Mouse (Mus musculus) testis, adult 2 months (tissue): Measurements from ENCODE around the gene 1700016K19Rik. TPM values are rescaled to one million over a fixed set of nuclear protein-coding genes. Genes with fewer than 3 reads are reported as not detected.

ENCODE experiments used
- H3K27ac ChIP-seq: fragments of 200-500 bp; 2 replicates; pipeline ENCODE4 v1.5.1; 2012; ENCODE audit warnings: low read depth, low read length; ENCODE audit not compliant: control insufficient read depth, insufficient read depth
- H3K27me3 ChIP-seq: fragments of 200-500 bp; 2 replicates; pipeline ENCODE4 v1.6.1; 2012; ENCODE audit warnings: mild to moderate bottlenecking, low read length, moderate library complexity; ENCODE audit not compliant: control insufficient read depth, insufficient read depth
- H3K36me3 ChIP-seq: fragments of 200-500 bp; 2 replicates; pipeline ENCODE4 v1.6.1; 2012; ENCODE audit warnings: mild to moderate bottlenecking, low read length; ENCODE audit not compliant: control insufficient read depth, insufficient read depth
- H3K4me1 ChIP-seq: fragments of 200-500 bp; 2 replicates; pipeline ENCODE4 v1.6.1; 2012; ENCODE audit warnings: low read length; ENCODE audit not compliant: control insufficient read depth, insufficient read depth
- H3K4me3 ChIP-seq: fragments of 200-500 bp; 2 replicates; pipeline ENCODE4 v1.5.1; 2012; ENCODE audit warnings: low read depth, mild to moderate bottlenecking, low read length, moderate library complexity, mixed read lengths; ENCODE audit not compliant: control insufficient read depth
- CTCF ChIP-seq: fragments of 200-500 bp; IDR thresholded peaks from 2 replicates; pipeline ENCODE4 v1.5.1; 2012; ENCODE audit warnings: low read depth, mild to moderate bottlenecking, inconsistent platforms, low read length, moderate library complexity; ENCODE audit not compliant: control insufficient read depth, insufficient read depth, insufficient replicate concordance
- POLR2A ChIP-seq: fragments of 200-500 bp; IDR thresholded peaks from 2 replicates; pipeline ENCODE4 v1.6.1; 2012; ENCODE audit warnings: low read depth, mild to moderate bottlenecking, inconsistent platforms, low read length, moderate library complexity; ENCODE audit not compliant: control insufficient read depth
- polyA plus RNA-seq: library from polyadenylated mRNA; depleted of rRNA; stranded (reverse); fragments of >200 nt; gene quantifications from 2 replicates; pipeline ENCODE4 v1.2.3, GENCODE M21; 2012

1700016K19Rik gene
- polyA plus RNA-seq, 1 experiment = 287 TPM

DNA sequence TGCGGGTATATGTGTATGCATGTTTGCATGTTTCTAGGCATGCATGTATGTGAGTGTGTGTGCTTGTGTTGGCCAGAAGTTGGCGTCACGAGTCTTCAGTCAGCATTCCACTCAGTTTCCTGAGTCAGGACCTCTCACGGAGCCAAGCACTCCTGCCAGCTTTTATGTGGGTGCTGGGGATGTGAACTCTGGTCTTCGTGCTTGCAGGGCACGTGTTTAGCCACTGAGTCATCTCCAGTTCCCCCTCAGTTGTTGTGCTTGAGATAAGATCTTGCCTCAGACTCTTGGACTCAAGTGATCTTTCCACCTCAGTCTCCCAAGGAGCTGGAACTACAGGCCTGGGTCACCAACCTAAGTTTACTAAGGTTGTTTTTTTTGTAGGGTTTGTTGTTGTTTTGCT is 9.4 kb downstream of the 1700016K19Rik start:
- Histone ChIP-seq H3K27me3 (no peaks in the 10 kb centered on the region), H3K4me1 (no peaks in the 10 kb centered on the region), H3K36me3 (no peaks in the 10 kb centered on the region), H3K27ac (no peak overlapping the region), H3K4me3 (no peak overlapping the region)
- TF ChIP-seq CTCF (no peak), POLR2A (no peak)

GRCm38 (mm10) chr11:76010838-76011624 is 11.3 kb downstream of the 1700016K19Rik start:
- H3K36me3 ChIP-seq = no peaks in the 10 kb centered on the region
- no peak overlapping the region for H3K4me3 ChIP-seq
- H3K27me3 ChIP-seq = no peaks in the 10 kb centered on the region
- no peaks in the 10 kb centered on the region for H3K4me1 ChIP-seq
- no peak overlapping the region for H3K27ac ChIP-seq
- TF ChIP-seq POLR2A (no peak), CTCF (no peak)

DNA sequence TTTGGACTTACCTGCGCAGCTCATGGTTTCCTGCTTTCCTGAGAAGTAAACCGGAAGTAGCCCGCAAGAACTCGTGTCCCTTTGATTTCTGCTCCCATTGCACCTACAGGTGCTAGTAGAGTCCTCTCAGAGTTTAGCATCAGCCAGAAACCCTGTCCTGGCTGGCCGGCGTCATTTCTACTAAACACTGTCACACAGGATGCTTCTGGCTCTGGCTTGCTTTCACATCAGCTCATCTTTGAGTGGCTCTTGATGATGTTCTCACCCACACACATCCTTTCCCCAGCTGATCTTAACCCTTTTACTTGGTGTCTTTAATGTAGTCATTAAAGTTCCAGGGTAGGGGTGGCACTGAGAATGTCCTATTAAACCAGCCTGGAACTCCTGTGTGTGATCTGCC is 15.5 kb downstream of the 1700016K19Rik start:
- no peak overlapping the region for H3K27ac ChIP-seq
- no peaks in the 10 kb centered on the region for H3K36me3 ChIP-seq
- TF ChIP-seq CTCF = no peak
- no peak for TF ChIP-seq POLR2A
- H3K4me3 ChIP-seq = no peak overlapping the region
- H3K4me1 ChIP-seq = no peaks in the 10 kb centered on the region
- no peaks in the 10 kb centered on the region for H3K27me3 ChIP-seq

- H3K36me3 ChIP-seq = no peaks in the 10 kb centered on the region
- H3K4me3 ChIP-seq = no peak overlapping the region
- no peak overlapping the region for H3K27ac ChIP-seq
- no peaks in the 10 kb centered on the region for H3K27me3 ChIP-seq
- TF ChIP-seq POLR2A = no peak
- no peak for TF ChIP-seq CTCF
- no peaks in the 10 kb centered on the region for H3K4me1 ChIP-seq
Measured at GRCm38 (mm10) chr11:76015814-76016213, 16.1 kb downstream of the 1700016K19Rik start.

- Histone ChIP-seq H3K27me3 (no peaks in the 10 kb centered on the region), H3K4me3 (no peak overlapping the region), H3K4me1 (no peaks in the 10 kb centered on the region), H3K36me3 (no peaks in the 10 kb centered on the region), H3K27ac (no peak overlapping the region)
- no peak for TF ChIP-seq CTCF
- TF ChIP-seq POLR2A = no peak
Measured at GRCm38 (mm10) chr11:76019879-76020278, 20.2 kb downstream of the 1700016K19Rik start.

DNA sequence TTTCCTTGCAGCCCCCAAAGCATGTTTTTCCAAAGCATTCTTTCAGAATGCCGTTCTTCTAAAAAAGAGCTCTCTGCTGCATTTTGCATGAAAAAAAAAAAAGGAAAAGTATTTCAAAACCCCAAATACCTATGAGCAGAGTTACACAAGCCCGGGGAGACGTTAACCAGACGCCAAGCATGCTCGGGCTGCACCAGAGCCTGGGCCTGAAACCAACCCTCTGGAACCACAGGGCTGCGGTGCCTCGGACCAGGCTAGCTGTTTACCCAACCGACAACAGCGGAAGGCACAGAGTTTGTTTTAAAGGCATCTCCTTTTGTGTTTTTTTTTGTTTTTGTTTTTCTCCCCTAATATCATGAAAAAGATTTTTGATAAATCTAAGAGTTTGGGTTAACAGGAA is 21.2 kb downstream of the 1700016K19Rik start:
- no peaks in the 10 kb centered on the region for H3K27me3 ChIP-seq
- no peak overlapping the region for H3K27ac ChIP-seq
- H3K4me3 ChIP-seq = no peak overlapping the region
- no peaks in the 10 kb centered on the region for H3K36me3 ChIP-seq
- no peaks in the 10 kb centered on the region for H3K4me1 ChIP-seq
- no peak for TF ChIP-seq CTCF
- TF ChIP-seq POLR2A = no peak

- Histone ChIP-seq H3K4me1 (peaks cover 7% of the 10 kb centered on the region), H3K36me3 (no peaks in the 10 kb centered on the region), H3K27ac (no peak overlapping the region), H3K4me3 (no peak overlapping the region), H3K27me3 (no peaks in the 10 kb centered on the region; the same call in 1 of the 2 replicates)
- TF ChIP-seq POLR2A = no peak
- no peak for TF ChIP-seq CTCF
Measured at GRCm38 (mm10) chr11:76025080-76025583, 25.4 kb downstream of the 1700016K19Rik start.

DNA sequence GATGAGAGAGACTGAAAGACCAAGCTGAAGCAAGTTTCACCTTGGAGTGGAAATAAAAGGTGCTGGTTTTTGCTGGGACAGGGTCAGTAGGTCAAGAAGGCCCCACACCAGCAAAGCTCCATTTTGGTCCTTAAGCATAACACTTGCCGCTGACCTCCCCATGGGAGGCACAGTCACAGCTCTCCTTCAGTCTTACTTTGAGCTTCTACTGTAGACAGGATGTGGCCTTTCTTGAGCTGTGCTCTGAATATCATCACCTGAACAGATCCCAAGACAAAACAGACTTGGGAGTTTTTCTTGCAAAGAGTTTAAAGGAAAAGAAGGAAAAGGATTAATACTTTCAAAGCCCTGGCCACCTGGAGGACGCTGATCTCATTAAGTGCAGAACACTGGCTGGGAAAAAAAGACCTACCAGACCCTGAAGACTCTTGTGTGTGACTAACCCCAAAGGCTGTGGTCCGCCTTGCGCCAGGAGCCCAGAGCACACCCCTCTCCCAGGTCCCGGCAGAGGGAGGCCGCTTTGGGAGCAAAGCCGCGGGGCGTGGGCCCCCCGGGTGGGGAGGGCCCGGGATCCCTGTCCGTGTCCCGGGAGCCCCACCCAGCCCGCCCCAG is 26.9 kb downstream of the 1700016K19Rik start:
- Histone ChIP-seq H3K27me3 (no peaks in the 10 kb centered on the region; the same call in 1 of the 2 replicates), H3K27ac (no peak overlapping the region)

More for the DNA sequence above, 26.9 kb downstream of the 1700016K19Rik start:
- no peak for TF ChIP-seq POLR2A
- TF ChIP-seq CTCF = no peak
- peaks cover 7% of the 10 kb centered on the region for H3K4me1 ChIP-seq
- H3K36me3 ChIP-seq = no peaks in the 10 kb centered on the region
- H3K4me3 ChIP-seq = no peak overlapping the region
